Mouse (Mus musculus) cerebellum, postnatal 14 days (tissue): ENCODE results near the gene Prr14l.
"Not testable (repeated sequence)": the region's sequence is repeated elsewhere in the genome, so short reads cannot be mapped to it uniquely, and the experiment has no call there.

Experiments used
- DNase-seq, 2 experiments: peaks; one replicate each; pipeline ENCODE4 v3.0.0; 2021; ENCODE audit warnings: mixed read lengths in 2 of 2

Gene Prr14l

GRCm38 (mm10) chr5:32785313-32785915 is 68.6 kb downstream of the Prr14l start, which contains the start of gene Pisd:
Pisd (minus strand) TSS chr5:32785646.
- DNase-seq = peak; percentile 97 to 98

DNA sequence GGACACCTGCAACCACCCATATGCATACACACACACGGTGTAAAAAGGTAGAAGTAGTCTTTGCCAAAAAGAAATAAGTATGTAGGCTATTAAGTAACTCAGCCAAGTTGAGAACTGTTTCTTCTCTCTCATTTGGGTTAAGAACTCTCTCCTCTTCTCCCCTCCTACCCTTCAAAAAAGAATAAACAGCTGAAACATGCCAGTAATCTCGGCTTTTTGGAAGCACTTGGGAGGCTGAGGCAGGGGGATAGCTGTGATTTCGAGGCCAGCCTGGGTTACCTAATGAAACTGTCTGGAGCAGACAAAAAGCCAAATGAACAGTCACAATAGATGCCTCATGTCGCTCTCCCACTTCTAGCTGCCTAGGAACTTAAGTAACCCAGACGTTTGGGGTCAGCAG is 69.3 kb downstream of the Prr14l start:
- DNase-seq = peak in 1 of 2 experiments; percentile 5

- DNase-seq = no peak
These were observed 72.5 kb downstream of the Prr14l start for GRCm38 (mm10) chr5:32781596-32781995.

DNA sequence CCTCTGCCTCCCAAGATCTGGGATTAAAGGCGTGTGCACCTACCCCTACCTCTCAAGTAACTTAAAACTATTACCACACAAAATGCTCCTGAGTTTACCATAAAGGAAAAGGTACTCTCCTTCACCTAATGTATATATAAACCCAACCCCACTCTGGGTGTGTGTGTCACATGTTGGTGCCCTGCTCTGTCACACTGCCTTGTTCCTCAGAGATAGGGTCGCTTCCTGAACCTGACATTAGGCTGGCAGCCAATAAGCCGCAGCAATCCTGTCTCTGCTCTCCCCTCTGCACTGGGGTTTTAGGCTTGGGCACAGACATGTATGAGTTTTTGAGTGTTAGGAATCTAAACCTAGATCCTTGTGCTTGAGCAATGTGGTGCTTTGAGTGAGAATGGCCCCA is 75.9 kb downstream of the Prr14l start:
- DNase-seq = no peak

GRCm38 (mm10) chr5:32772361-32772760 is 81.7 kb downstream of the Prr14l start:
- peak in 1 of 2 experiments; percentile 19 for DNase-seq

DNA sequence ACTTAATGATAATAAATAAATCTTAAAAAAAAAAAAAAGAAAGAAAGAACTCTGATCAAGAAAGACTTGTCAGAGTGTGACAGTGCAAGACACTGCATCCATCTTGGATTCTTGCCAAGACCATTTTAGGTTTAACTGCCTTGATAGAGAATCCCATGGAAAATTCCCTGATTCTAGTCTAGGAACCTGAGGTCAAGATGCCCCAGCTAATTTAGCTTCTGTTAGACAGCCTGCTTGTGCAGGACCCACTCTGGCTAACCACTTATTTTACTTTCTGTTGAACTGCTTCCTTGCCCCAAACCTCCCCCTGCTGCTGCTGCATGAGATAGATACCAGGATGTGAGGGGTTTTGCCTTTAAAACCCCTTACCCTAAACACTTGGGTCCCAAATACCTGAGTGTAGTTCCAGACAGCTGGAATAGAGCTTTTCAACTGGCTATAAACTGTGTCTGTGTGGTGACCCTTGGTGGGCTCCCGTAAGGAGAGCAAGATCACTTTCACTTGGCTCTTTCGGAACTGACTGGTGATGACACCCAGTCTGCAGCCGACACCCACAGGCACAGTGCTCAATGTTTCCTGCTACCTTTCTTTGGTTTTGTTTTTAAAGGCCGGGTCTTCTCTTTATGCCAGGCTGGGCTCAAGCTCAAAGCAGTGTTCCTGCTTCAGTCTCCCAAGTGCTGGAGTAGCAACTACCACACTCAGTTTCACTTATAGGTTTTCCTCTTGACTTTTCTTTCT is 86.3 kb downstream of the Prr14l start:
- no peak for DNase-seq

DNA sequence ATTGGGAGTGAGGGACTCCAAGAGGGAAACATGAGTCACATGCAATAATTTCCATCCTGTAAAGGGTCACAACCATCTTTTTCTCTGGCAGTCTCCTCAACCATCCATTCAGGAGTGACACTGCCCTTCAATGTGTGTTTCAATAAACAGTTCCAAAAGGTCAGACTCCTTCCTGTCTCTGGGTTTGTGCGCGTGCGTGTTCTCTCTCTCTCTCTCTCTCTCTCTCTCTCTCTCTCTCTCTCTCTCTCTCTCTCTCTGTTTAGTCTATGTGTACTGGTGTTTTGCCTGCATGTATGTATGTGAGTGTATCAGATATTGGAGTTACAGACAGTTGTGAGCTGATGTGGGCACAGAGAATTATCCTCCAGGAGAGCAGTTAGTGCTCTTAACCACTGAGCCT is 87.1 kb downstream of the Prr14l start:
- no peak for DNase-seq

DNA sequence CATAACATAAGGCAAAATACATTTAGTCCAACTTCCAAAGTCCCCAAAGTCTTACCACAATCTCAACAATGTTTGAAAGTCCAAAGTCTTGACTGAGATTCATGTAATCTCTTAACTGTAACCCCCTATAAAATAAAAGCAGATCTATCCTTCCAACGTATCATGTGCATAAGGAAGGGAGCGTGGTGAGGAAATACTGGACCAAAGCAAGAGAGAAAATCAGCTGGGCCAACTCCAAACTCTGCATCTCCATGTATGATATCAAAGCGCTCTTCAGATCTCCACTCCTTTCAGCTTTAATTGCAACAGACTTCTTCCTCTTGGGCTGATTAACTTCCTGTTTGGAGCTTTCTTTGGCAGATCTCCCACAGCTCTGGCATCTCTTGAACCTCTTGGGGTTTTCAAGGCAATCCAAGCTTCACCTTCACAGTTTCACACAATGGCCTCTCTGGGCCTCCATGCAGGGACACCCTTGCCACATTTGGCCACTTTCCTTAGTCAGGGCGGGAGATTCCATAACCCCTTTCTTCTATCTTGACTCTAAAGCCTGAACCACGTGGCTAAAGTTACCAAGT is 92.4 kb downstream of the Prr14l start:
- DNase-seq = no peak

DNA sequence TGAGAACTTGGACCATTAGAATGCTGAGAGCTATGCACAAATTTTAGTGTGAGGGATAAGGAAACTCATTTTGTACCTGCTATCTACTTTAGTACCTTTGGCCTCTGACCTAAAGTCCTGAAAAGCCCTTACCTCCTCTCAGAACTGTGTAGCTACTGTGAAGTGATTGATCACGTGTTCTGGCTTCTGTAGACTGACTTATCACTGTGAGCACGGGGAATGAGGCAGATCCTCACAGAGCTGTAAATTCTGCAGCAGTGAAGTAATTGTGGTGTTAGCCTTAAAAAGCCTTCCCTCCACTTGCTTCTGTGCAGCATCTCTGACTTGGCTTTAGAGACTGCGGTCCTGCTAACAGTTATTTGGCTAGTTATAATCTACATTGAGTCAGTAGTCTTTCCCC is 93.3 kb downstream of the Prr14l start:
- DNase-seq = no peak

DNA sequence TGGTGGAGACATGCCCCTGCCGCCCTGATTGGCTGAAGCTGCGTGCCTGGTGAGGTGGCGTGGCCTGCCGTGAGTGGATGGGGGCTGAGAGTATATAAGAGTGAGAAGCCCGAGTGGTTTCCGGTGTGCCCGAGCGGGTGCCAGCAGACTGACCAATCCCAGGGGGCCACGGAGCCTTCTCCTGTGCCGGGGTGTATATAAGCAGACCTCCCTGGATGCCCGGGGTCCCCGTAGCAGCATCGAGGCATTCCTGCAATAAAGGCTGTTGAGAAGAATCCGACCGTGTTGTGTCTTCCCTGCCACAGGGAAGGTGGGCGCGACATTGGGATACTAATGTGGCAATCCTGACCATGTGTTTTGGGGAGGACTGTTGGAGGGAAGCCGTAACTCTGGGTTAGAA is 93.7 kb downstream of the Prr14l start:
- DNase-seq = not testable (repeated sequence)

- no peak for DNase-seq
These were observed 94.4 kb downstream of the Prr14l start for GRCm38 (mm10) chr5:32759662-32760061.

DNA sequence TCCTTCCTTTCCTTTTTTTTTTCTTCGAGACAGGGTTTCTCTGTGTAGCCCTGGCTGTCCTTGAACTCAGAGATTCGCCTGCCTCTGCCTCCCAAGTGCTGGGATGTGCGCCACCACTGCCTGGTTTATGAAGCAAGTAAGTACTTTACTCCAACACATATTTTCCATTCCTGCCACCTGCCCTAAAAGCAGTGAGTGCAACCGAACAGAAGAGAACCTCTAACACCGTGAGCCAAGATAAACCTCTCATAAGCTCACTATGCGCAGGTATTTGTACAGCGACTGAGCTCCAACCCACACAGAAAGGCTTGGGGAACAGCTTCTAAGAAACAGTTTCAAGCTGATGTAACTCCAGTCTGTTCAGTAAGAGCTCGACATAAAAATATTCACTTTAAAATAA is 97.9 kb downstream of the Prr14l start:
- DNase-seq = no peak

DNA sequence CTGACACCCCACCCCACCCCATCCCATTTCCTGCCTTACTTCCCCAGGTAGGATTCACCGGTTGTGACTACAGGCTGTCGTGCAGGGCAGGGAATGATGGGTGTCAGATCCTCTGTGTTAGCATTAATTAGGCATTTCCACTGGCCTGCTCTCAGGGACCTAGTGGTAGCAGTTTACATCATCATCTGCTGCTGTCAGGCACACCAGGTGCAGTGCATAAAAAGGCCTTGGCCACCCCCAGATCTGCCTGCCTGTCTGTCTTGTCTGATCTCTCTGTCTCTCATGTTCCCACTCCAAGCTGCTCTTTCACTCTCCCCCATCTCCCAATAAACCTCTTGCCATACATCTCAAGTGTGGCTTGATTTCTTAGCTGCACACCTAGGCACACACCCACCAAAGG is 102.3 kb downstream of the Prr14l start:
- DNase-seq = no peak

DNA sequence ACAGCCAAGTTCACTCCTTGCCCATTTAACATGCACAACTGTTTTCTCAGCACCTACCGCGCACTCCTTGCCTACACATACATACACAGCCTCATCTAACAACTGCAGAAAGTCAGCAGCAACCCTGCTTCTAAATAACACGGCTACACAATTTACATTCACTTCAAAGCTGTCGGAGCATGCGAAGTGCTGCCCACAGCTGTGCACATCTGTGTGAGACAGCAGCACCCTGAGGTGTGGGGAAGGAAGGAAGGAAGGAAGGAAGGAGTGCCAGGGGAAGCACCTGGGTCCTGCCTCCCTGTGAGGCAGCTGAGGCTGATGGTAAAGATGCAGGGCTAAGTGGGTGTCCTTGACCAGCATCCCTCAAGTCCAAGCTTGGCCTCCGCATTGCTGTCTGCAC is 105.1 kb downstream of the Prr14l start:
- DNase-seq = no peak

GRCm38 (mm10) chr5:32747650-32748375 is 106.2 kb downstream of the Prr14l start:
- DNase-seq = peak; percentile 72 to 76

DNA sequence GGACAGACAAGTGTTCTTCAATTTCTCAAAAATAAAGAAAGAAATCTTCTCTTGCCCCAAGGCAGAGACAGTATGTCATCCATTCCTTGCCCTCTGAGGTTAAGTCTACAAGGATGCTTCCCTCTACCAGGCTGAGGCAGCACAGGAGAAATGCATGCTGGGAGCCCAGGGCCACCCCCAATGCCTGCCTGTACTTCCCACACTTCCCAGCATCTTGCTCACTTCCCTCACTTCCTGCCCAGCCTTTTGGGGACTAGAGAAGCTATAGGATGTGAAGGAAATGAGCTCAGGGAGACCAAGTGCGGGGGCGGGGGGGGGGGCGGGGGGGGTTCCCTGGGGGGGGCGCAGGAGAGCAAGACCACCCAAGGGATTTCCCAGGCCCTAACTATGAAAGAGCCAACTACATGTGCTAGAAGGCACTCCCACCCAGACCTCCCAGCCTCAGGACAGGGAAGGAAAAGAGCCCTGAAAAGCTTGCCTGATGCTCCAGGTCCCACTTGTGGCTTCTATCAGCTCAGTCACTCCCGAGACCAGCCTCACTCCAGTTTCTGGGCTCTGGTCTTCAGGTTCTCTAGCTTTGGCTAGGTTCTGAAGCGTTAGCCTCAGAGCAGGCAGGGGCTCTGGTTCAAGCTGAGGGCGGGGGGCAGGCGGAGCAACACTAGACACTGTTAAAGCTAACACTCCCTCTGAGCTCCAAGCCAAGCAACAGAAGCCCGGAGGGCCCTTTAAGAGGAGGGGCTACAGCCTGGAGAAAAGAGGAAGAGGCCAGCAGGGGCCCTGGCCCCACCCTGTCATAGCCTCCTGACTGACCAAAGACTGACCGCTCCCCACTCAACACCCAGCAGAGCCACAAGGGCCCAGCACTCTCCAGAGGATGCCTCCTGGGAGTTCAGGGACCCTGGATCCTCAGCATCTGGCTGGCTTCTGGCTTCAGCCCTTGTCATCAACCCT is 108.1 kb downstream of the Prr14l start:
- DNase-seq = peak; percentile 31 to 44

DNA sequence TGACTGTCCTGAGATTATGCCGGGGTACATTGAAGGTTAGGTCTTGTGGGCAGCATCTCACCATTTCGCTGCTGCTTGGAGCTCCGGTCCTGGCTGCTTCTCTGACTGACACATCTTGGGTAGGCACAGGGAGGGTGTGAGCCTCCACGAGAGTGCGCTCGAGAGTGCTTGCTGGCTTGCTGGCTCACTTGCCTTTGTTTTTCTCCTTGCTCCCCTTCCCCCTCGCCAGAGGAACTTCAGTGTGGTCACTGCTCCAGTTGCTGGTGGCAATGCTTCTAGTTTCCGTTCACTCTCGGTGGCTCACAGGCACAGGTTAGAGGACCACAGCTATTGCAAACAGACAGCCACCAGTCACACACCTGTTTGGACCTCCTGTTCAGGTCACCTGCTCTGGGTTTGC is 111.9 kb downstream of the Prr14l start:
- peak; percentile 75 to 82 for DNase-seq

DNA sequence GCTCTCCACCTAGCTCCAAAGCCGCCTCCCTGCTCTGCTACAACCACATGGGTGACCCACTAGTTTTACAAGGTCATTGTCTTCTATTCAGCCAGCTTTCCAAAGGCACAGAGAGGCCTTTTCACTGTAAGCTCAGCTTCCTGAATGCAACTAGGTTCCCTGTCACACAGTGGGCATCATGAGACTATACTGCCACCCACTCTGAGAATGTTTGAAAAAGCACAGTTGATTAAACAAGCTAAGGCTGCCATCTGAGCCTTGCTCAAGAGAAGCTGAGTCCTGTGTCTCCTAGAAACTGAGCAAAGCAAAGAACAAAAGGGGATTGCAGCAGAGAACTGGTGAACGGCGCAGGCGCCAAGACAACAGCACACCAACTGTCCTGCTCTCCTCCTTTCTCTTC is 112.7 kb downstream of the Prr14l start:
- DNase-seq = not testable (repeated sequence)

DNA sequence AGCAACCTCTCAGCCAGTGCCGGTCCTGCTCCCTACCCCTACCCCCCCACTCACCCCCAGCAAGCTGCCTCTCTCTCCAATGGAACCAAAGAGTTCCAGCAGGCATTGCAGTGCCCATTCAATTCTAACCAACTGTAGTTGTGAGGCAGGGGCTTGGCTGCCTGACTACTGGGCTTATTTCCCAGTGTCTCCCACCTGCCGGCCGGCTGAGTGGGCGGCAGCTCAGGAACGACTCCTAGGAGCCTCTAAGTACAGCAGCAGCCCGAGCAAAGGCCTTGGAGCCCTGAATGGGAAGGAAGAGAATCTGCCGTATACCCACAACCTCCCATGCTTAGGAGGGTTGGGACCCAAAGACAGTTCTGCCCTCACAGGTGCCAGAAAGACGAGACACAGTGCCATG is 113.2 kb downstream of the Prr14l start:
- peak; percentile 36 to 42 for DNase-seq

- DNase-seq = no peak
These were observed 113.9 kb downstream of the Prr14l start for GRCm38 (mm10) chr5:32740138-32740537.
